Mouse (Mus musculus) forebrain, embryonic 10.5 days (tissue): Measurements from ENCODE around the gene Zfp972. TPM values are rescaled to one million over a fixed set of nuclear protein-coding genes. Genes with fewer than 3 reads are reported as not detected.
"Not testable (repeated sequence)": the region's sequence is repeated elsewhere in the genome, so short reads cannot be mapped to it uniquely, and the experiment has no call there.

Experiments
- DNase-seq: peaks from one replicate; pipeline ENCODE4 v3.0.0-alpha.2; 2017; ENCODE audit warnings: low spot score; ENCODE audit errors: extremely low spot score
- H3K27ac ChIP-seq: fragments of 300-500 bp; sonication (generic); 2 replicates; pipeline ENCODE4 v1.5.1; 2016; ENCODE audit warnings: mild to moderate bottlenecking
- H3K27me3 ChIP-seq: fragments of 300-500 bp; sonication (generic); 2 replicates; pipeline ENCODE4 v1.6.1; 2016; ENCODE audit warnings: mild to moderate bottlenecking; ENCODE audit not compliant: poor library complexity, severe bottlenecking
- H3K36me3 ChIP-seq: fragments of 300-500 bp; sonication (generic); replicated peaks from 2 replicates; pipeline ENCODE4 v1.6.1; 2016; ENCODE audit warnings: mild to moderate bottlenecking, moderate library complexity
- H3K4me1 ChIP-seq: fragments of 300-500 bp; sonication (generic); 2 replicates; pipeline ENCODE4 v1.6.1; 2016
- H3K4me3 ChIP-seq: fragments of 300-500 bp; sonication (generic); 2 replicates; pipeline ENCODE4 v1.5.1; 2016; ENCODE audit warnings: mild to moderate bottlenecking, moderate library complexity
- H3K9me3 ChIP-seq: fragments of 300-500 bp; sonication (generic); 2 replicates; pipeline ENCODE4 v1.6.1; 2016; ENCODE audit warnings: mild to moderate bottlenecking, moderate library complexity
- WGBS: fragments of 180-500 bp; shearing (Covaris S2); methylation state at CpG from one replicate; pipeline ENCODE4 v1.1.7; 2016; 5-methylcytosine and 5-hydroxymethylcytosine counted together
- polyA plus RNA-seq: library from polyadenylated mRNA; unstranded; fragments of >200 nt; fragmentation: Nextera tagmentation; extraction: Ambion mirVana; gene quantifications from 2 replicates; pipeline ENCODE4 v1.2.1, GENCODE M21; 2016

Gene Zfp972
- 0.56 and 0.62 TPM in 2 replicates for polyA plus RNA-seq

DNA sequence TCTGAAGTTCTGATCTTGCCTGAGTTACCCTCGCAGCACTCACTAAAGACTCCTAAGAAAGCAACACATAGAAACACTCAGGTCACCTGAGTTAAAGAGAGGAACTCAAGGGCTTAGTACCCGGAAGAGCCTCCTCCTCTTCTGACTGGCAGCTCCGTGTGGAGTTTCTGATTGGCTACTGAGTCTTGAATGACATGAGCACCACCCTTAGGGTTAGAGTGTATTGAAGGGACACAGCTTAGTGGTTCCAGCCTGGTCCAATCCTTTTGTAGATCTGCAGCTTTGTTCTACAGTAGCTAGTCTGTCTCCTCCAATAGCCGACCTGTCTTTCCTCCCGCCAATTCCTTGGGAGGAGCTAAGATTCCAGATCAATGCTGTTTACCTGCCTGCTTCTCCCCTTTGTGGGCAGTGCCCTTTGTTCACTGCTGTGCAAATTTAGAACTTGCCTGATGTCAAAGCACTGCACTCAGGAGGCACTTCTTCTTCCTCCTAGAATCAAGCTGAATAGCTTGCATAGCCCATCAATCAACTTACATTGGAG, at the start of gene Zfp972:
TSS of gene Zfp972 (minus strand) at position 51 of the 541 bp plus-strand sequence.
- H3K27me3 ChIP-seq, H3K36me3 ChIP-seq, H3K4me3 ChIP-seq, DNase-seq, H3K9me3 ChIP-seq, H3K27ac ChIP-seq, H3K4me1 ChIP-seq: not testable (repeated sequence)
- WGBS, result 61% methylated on average over 4 of the region's 5 CpGs

DNA sequence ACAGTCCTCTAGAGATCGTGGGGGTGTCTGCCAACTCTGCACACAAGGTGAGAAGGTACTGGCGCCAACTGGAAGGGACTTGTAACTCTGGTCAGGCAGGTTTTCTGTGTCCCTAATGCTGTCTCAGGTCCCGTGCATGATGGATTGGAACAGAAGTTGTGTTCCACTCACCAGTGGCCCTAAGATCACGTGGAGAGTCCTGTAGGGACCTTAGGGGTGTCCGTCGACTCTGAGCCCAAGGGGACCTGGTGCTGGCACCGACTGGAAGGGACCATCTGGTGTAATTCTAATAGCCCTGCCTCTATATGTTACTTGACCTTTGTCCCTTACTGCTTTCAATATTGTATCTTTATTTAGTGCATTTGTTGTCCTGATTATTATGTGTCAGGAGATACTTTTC, 49.4 kb upstream of the Zfp972 start:
- WGBS, result 82% methylated on average over 7 of the region's 7 CpGs
- not testable (repeated sequence) for H3K36me3 ChIP-seq, DNase-seq, H3K4me3 ChIP-seq, H3K4me1 ChIP-seq, H3K27ac ChIP-seq, H3K27me3 ChIP-seq, H3K9me3 ChIP-seq

DNA sequence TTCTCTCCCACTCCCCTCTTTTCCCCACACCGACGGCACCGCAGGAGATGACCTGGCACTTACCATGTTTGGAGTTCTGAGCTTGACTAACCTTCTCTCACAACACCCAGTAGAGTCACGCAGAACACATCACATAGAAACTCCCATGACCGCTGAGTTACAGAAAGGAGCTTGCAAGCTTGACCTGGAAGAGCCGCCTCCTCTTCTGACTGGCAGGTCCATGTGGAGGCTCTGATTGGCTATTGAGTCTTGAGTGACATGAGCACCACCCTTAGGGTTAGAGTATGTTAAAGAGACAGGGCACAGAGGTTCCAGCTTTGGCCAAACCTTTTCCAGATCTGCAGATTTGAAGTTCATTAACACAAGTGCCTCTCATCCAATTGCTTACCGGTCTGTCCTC, 31.7 kb upstream of the Zfp972 start, which contains the start of gene Gm14326:
TSS of gene Gm14326 (minus strand) at position 153 of the 400 bp plus-strand sequence.
- H3K27ac ChIP-seq, H3K9me3 ChIP-seq, H3K4me1 ChIP-seq, DNase-seq, H3K27me3 ChIP-seq, H3K36me3 ChIP-seq: not testable (repeated sequence)
- peak within 1 kb of the TSS; percentile 53 for H3K4me3 ChIP-seq
- 0% methylated on average over 6 of the region's 7 CpGs for WGBS

DNA sequence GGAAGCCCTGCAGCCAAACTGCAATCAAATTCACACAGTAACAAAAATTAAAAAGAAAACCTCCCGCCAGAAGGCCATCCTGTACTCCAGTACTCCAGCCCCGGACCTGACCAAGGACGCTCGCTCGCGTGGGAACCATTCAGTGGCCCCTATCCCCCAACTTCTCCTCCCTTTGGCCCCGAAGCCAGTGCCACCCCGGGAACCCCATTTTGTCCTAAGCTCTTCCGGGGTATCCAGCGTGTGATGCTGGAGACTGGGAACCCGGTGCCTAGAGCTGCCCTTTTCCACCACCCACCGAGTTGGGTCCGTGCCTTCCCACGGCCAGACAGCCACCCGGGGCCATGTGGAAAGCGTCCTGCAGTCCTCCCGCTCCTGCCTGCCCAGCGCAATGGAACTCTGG, 31.3 kb upstream of the Zfp972 start:
- H3K4me3 ChIP-seq, result peak overlapping the region; percentile 53
- not testable (repeated sequence) for H3K27me3 ChIP-seq, H3K36me3 ChIP-seq, H3K27ac ChIP-seq, DNase-seq, H3K9me3 ChIP-seq, H3K4me1 ChIP-seq
- WGBS, result under 1% methylated on average over 18 of the region's 18 CpGs

DNA sequence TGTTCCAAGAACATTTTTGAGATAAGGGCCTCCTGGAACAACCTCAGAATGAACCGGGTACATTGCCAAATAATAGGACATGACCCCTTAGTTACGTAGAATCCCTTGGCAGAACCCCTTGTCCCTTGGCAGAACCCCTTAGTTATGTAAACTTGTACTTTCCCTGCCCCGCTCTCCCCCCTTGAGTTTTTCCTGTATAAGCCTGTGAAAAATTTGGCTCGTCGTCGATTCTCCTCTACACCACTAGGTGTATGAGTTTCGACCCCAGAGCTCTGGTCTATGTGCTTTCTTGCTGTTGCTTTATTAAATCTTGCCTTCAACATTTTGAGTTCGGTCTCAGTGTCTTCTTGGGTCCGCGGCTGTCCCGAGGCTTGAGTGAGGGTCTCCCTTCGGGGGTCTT, 22.1 kb downstream of the Zfp972 start:
- not testable (repeated sequence) for H3K27me3 ChIP-seq, DNase-seq, H3K9me3 ChIP-seq, H3K36me3 ChIP-seq, H3K27ac ChIP-seq, H3K4me1 ChIP-seq, H3K4me3 ChIP-seq
- 92% methylated on average over 5 of the region's 12 CpGs for WGBS

DNA sequence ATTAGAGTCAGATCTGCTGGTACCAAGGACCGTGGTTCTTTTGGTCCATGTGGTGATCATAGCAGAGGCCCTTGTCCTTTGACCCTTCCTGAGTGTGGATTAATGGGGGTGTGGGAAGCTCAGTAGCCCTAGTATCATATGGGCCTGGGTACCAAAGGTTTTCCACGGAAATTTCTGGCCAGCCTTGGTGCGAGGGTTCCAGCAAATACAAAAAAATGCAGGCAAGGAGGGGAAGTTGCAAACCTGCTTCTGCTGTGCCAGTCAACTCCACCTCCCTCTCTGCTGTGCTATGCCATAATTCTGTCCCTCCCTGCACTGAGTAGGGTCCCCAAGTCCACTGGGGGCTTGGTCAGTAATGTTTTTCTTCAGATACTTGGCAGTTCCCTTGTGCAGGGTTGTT, 27.2 kb downstream of the Zfp972 start:
- 84% methylated on average over 2 of the region's 3 CpGs for WGBS
- not testable (repeated sequence) for H3K36me3 ChIP-seq, H3K27ac ChIP-seq, DNase-seq, H3K4me1 ChIP-seq, H3K9me3 ChIP-seq, H3K27me3 ChIP-seq, H3K4me3 ChIP-seq

DNA sequence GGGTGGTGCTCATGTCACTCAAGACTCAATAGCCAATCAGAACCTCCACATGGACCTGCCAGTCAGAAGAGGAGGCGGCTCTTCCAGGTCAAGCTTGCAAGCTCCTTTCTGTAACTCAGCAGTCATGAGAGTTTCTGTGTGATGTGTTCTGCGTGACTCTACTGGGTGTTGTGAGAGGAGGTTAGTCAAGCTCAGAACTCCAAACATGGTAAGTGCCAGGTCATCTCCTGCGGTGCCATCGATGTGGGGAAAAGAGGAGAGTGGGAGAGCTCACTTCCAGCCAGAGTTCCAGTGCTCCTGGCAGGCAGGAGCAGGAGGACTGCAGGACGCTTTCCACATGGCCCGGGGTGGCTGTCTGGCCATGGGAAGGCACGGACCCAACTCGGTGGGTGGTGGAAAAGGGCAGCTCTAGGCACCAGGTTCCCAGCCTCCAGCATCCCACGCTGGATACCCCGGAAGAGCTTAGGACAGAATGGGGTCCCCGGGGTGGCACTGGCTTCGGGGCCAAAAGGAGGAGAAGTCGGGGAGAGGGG, 28.3 kb downstream of the Zfp972 start, which contains the start of gene Gm14327:
TSS of gene Gm14327 (plus strand) at position 51 of the 533 bp plus-strand sequence.
- not testable (repeated sequence) for DNase-seq, H3K4me1 ChIP-seq, H3K9me3 ChIP-seq, H3K27me3 ChIP-seq, H3K27ac ChIP-seq, H3K36me3 ChIP-seq
- peak within 1 kb of the TSS; percentile 32; the same call in 1 of the 2 replicates for H3K4me3 ChIP-seq
- WGBS, result 61% methylated on average over 10 of the region's 13 CpGs

DNA sequence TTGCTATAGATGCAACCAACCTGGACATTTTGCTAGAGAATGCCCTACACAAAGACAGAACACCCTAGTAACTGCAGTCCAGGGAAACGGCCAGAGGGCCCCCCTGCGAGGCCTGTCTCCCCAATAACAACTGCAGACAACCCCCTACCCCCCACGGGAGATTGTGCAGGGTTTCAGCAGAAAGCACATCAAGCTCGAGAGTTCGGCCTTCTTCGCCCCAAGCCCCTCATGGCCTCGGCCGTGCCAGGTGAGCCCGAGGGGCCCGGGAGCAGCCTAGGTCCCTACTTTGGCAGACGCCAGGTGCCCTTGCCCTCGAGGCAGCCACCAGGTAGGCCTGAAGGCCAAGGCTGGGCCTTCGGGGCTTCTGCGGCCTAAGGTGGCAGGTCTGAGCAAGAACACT, 37.7 kb downstream of the Zfp972 start:
- DNase-seq, H3K4me1 ChIP-seq, H3K9me3 ChIP-seq, H3K4me3 ChIP-seq, H3K27ac ChIP-seq, H3K36me3 ChIP-seq, H3K27me3 ChIP-seq: not testable (repeated sequence)
- WGBS, result 93% methylated on average over 14 of the region's 14 CpGs

DNA sequence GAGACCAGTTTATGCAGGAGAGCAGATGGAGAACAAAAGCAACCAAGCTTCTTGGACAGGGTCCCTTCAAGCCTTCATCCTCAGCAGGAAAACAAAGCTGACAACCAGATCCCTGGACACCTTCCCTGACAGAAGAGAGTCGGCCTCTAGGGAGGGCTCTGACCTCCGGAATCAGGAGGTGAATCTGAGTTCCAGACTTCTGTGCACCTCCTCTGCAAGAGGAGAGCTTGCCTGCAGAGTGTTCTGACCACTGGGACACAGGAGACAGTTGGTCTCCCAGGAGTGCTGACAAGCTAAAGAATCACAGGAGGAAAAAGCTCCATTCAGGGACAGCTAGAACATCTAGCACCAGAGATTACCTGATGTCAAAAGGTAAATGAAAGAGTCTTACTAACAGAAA, 63.2 kb downstream of the Zfp972 start:
- WGBS, result 86% methylated on average over 2 of the region's 2 CpGs
- not testable (repeated sequence) for H3K9me3 ChIP-seq, H3K27me3 ChIP-seq, H3K36me3 ChIP-seq, H3K27ac ChIP-seq, H3K4me1 ChIP-seq, H3K4me3 ChIP-seq, DNase-seq

Other genes with a start within 250 kb of the Zfp972 start
- gene Gm14322, start 166.3 kb downstream of the Zfp972 start, polyA plus RNA-seq, result 9.3 and 12.1 TPM in 2 replicates
- gene Gm14325, start 85.3 kb downstream of the Zfp972 start, polyA plus RNA-seq, result 42.2 and 43.8 TPM in 2 replicates
- 2.0 and 2.1 TPM in 2 replicates for gene Gm14327, start 28.5 kb downstream of the Zfp972 start, polyA plus RNA-seq
- 20.0 and 20.5 TPM in 2 replicates for gene Gm14326, start 31.7 kb upstream of the Zfp972 start, polyA plus RNA-seq
- gene Zfp971, start 97.7 kb upstream of the Zfp972 start, polyA plus RNA-seq, result 14.2 and 15.6 TPM in 2 replicates
- 18.4 and 19.9 TPM in 2 replicates for gene Zfp931, start 152.9 kb upstream of the Zfp972 start, polyA plus RNA-seq
- 4.2 and 4.9 TPM in 2 replicates for gene Phactr3, start 193.4 kb upstream of the Zfp972 start, polyA plus RNA-seq